Mouse (Mus musculus) MEL (cell line): ENCODE data around the gene Gstp1.

Experiments
- CTCF ChIP-seq, 3 experiments: IDR thresholded peaks in 2 of 3; conservative IDR thresholded peaks in 1 of 3; 2 replicates each; pipeline ENCODE4 v1.5.1; 2011 to 2012; ENCODE audit warnings: low read length in 3 of 3, low read depth in 2 of 3, mild to moderate bottlenecking in 2 of 3, improper control_type of control experiment in 1 of 3, inconsistent platforms in 1 of 3, mixed read lengths in 1 of 3, moderate library complexity in 1 of 3; ENCODE audit not compliant: control insufficient read depth in 1 of 3, insufficient read depth in 1 of 3, poor library complexity in 1 of 3, severe bottlenecking in 1 of 3
- EP300 ChIP-seq, 2 experiments: IDR thresholded peaks; 2 replicates each; pipeline ENCODE4 v1.6.1; 2011; ENCODE audit warnings: improper control_type of control experiment in 2 of 2, low read length in 2 of 2, low read depth in 1 of 2, mild to moderate bottlenecking in 1 of 2
- GATA1 ChIP-seq: IDR thresholded peaks from 2 replicates; pipeline ENCODE4 v1.6.1; 2011; ENCODE audit warnings: low read depth, low read length, improper control_type of control experiment
- POLR2A ChIP-seq, 2 experiments: IDR thresholded peaks; 2 replicates each; pipeline ENCODE4 v1.6.1; 2011 to 2012; ENCODE audit warnings: low read length in 2 of 2, mild to moderate bottlenecking in 2 of 2, control low read depth in 1 of 2, improper control_type of control experiment in 1 of 2, low read depth in 1 of 2, moderate library complexity in 1 of 2; ENCODE audit not compliant: control insufficient read depth in 1 of 2, insufficient read depth in 1 of 2, poor library complexity in 1 of 2
- TCF12 ChIP-seq: IDR thresholded peaks from 2 replicates; pipeline ENCODE4 v1.6.1; 2014; ENCODE audit warnings: low read depth, mild to moderate bottlenecking, inconsistent platforms, low read length, improper control_type of control experiment, moderate library complexity

- TF ChIP-seq CTCF (IDR thresholded peaks at IDR 0.05 in 2 of 3, conservative IDR thresholded peaks at IDR 0.05 in 1 of 3; ENCODE audit: control insufficient read depth in 1 of 3, insufficient read depth in 1 of 3, low read depth in 2 of 3, low read length in 3 of 3, poor library complexity in 1 of 3, severe bottlenecking in 1 of 3): no peak
- no peak for TF ChIP-seq TCF12
- TF ChIP-seq POLR2A (IDR thresholded peaks at IDR 0.05; ENCODE audit: control insufficient read depth in 1 of 2, insufficient read depth in 1 of 2, low read depth in 1 of 2, low read length in 2 of 2, poor library complexity in 1 of 2): no peak
- no peak for TF ChIP-seq GATA1
- TF ChIP-seq EP300 (IDR thresholded peaks at IDR 0.05; ENCODE audit: low read depth in 1 of 2, low read length in 2 of 2): no peak
These were observed 35.1 kb upstream of the Gstp1 start for GRCm38 (mm10) chr19:4072706-4073424.
